Mouse (Mus musculus) lung, embryonic 16.5 days (tissue): ENCODE data around the gene Usp31. TPM values are rescaled to one million over a fixed set of nuclear protein-coding genes. Genes with fewer than 3 reads are reported as not detected.

Experiments used
- ATAC-seq: fragments of 200-750 bp; cut with Nextera tagmentation; 2 replicates; pipeline ENCODE4 v1.8.0; 2017; ENCODE audit warnings: low read depth, mild to moderate bottlenecking, moderate library complexity
- H3K27ac ChIP-seq: fragments of 300-500 bp; sonication (generic); 2 replicates; pipeline ENCODE4 v1.5.1; 2014; ENCODE audit warnings: mild to moderate bottlenecking, control low read depth, low read length
- H3K27me3 ChIP-seq: fragments of 300-500 bp; sonication (generic); 2 replicates; pipeline ENCODE4 v1.6.1; 2014; ENCODE audit warnings: low read depth, low read length, mixed read lengths; ENCODE audit not compliant: control insufficient read depth, insufficient read depth
- H3K36me3 ChIP-seq: fragments of 300-500 bp; sonication (generic); 2 replicates; pipeline ENCODE4 v1.6.1; 2014; ENCODE audit warnings: low read length; ENCODE audit not compliant: control insufficient read depth, insufficient read depth
- H3K4me1 ChIP-seq: fragments of 300-500 bp; sonication (generic); replicated peaks from 2 replicates; pipeline ENCODE4 v1.6.1; 2014; ENCODE audit warnings: low read length, mixed read lengths; ENCODE audit not compliant: control insufficient read depth, insufficient read depth
- H3K4me2 ChIP-seq: fragments of 300-500 bp; sonication (generic); 2 replicates; pipeline ENCODE4 v1.6.1; 2014; ENCODE audit warnings: low read depth, low read length, control low read depth
- H3K4me3 ChIP-seq: fragments of 300-500 bp; sonication (generic); 2 replicates; pipeline ENCODE4 v1.5.1; 2014; ENCODE audit warnings: mild to moderate bottlenecking, low read length, control low read depth
- H3K9ac ChIP-seq: fragments of 300-500 bp; sonication (generic); 2 replicates; pipeline ENCODE4 v1.6.1; 2014; ENCODE audit warnings: low read length, control low read depth
- H3K9me3 ChIP-seq: fragments of 300-500 bp; sonication (generic); 2 replicates; pipeline ENCODE4 v1.6.1; 2016; ENCODE audit warnings: low read length; ENCODE audit not compliant: control insufficient read depth
- WGBS: fragments of 180-500 bp; shearing (Covaris S2); extraction: QIAGEN DNeasy Blood & Tissue Kit; methylation state at CpG from one replicate; pipeline ENCODE4 v1.1.7; 2014; 5-methylcytosine and 5-hydroxymethylcytosine counted together
- polyA plus RNA-seq: library from polyadenylated mRNA; unstranded; fragments of >200 nt; fragmentation: Nextera tagmentation; extraction: Ambion mirVana; gene quantifications from 2 replicates; pipeline ENCODE4 v1.2.1, GENCODE M21; 2015

Usp31 gene
- polyA plus RNA-seq, 1 experiment from 2014 or later: 1.7 TPM

GRCm38 (mm10) chr7:121685140-121685984, 21.7 kb downstream of the Usp31 start:
- ATAC-seq: peak; percentile 92
- Histone ChIP-seq H3K4me2 (no peak overlapping the region), H3K9ac (no peak overlapping the region), H3K36me3 (no peaks in the 10 kb centered on the region), H3K27me3 (no peaks in the 10 kb centered on the region), H3K4me1 (0 out of 2 replicates have a peak, but pooled peaks cover 3% of the 10 kb centered on the region), H3K9me3 (no peaks in the 10 kb centered on the region), H3K4me3 (no peak overlapping the region), H3K27ac (no peak overlapping the region)
- 55% methylated on average over 5 of the region's 5 CpGs for WGBS

- ATAC-seq: no peak
- H3K9ac ChIP-seq: no peak overlapping the region
These were observed 25.9 kb downstream of the Usp31 start for GRCm38 (mm10) chr7:121681191-121681590.

GRCm38 (mm10) chr7:121677105-121677753, 29.8 kb downstream of the Usp31 start:
- Histone ChIP-seq H3K4me1 (no peaks in the 10 kb centered on the region), H3K9me3 (no peaks in the 10 kb centered on the region), H3K4me3 (no peak overlapping the region), H3K27me3 (no peaks in the 10 kb centered on the region), H3K9ac (no peak overlapping the region), H3K36me3 (no peaks in the 10 kb centered on the region; the same call in 1 of the 2 replicates), H3K4me2 (no peak overlapping the region), H3K27ac (no peak overlapping the region)
- whole genome bisulfite sequencing: 54% methylated on average over 4 of the region's 4 CpGs
- no peak for ATAC-seq

More at GRCm38 (mm10) chr7:121681191-121681590, 25.9 kb downstream of the Usp31 start:
- no peaks in the 10 kb centered on the region; the same call in 1 of the 2 replicates for H3K36me3 ChIP-seq
- H3K27me3 ChIP-seq: no peaks in the 10 kb centered on the region
- H3K4me1 ChIP-seq: no peaks in the 10 kb centered on the region
- H3K9me3 ChIP-seq: no peaks in the 10 kb centered on the region
- no peak overlapping the region for H3K4me3 ChIP-seq
- H3K27ac ChIP-seq: no peak overlapping the region
- no peak overlapping the region for H3K4me2 ChIP-seq

GRCm38 (mm10) chr7:121660705-121661104, 46.3 kb downstream of the Usp31 start:
- Histone ChIP-seq H3K4me3 (no peak overlapping the region), H3K27me3 (no peaks in the 10 kb centered on the region), H3K9me3 (no peaks in the 10 kb centered on the region), H3K4me1 (no peaks in the 10 kb centered on the region), H3K27ac (no peak overlapping the region), H3K4me2 (no peak overlapping the region), H3K9ac (no peak overlapping the region), H3K36me3 (peaks cover 11% of the 10 kb centered on the region)
- 38% methylated on average over 1 of the region's 1 CpGs for WGBS
- ATAC-seq: no peak

GRCm38 (mm10) chr7:121658866-121659265, 48.2 kb downstream of the Usp31 start:
- peaks cover 11% of the 10 kb centered on the region for H3K36me3 ChIP-seq

GRCm38 (mm10) chr7:121654675-121655074, 52.4 kb downstream of the Usp31 start:
- 97% methylated on average over 2 of the region's 2 CpGs for WGBS

More at GRCm38 (mm10) chr7:121658866-121659265, 48.2 kb downstream of the Usp31 start:
- Histone ChIP-seq H3K27ac (no peak overlapping the region), H3K4me2 (no peak overlapping the region), H3K9ac (no peak overlapping the region), H3K9me3 (no peaks in the 10 kb centered on the region), H3K4me3 (no peak overlapping the region), H3K27me3 (no peaks in the 10 kb centered on the region), H3K4me1 (no peaks in the 10 kb centered on the region)
- no peak for ATAC-seq
- 86% methylated on average over 7 of the region's 7 CpGs for WGBS

GRCm38 (mm10) chr7:121652629-121653028, 54.4 kb downstream of the Usp31 start:
- no peak for ATAC-seq
- H3K9ac ChIP-seq: no peak overlapping the region
- H3K4me2 ChIP-seq: no peak overlapping the region
- H3K27me3 ChIP-seq: no peaks in the 10 kb centered on the region
- H3K36me3 ChIP-seq: peaks cover 23% of the 10 kb centered on the region
- WGBS: 53% methylated on average over 2 of the region's 2 CpGs
- H3K4me3 ChIP-seq: no peak overlapping the region
- H3K27ac ChIP-seq: no peak overlapping the region
- no peaks in the 10 kb centered on the region for H3K9me3 ChIP-seq
- H3K4me1 ChIP-seq: no peaks in the 10 kb centered on the region

More at GRCm38 (mm10) chr7:121654675-121655074, 52.4 kb downstream of the Usp31 start:
- no peak for ATAC-seq
- Histone ChIP-seq H3K27me3 (no peaks in the 10 kb centered on the region), H3K4me2 (no peak overlapping the region), H3K27ac (no peak overlapping the region), H3K4me3 (no peak overlapping the region), H3K9ac (no peak overlapping the region), H3K36me3 (peaks cover 20% of the 10 kb centered on the region), H3K9me3 (no peaks in the 10 kb centered on the region), H3K4me1 (no peaks in the 10 kb centered on the region)

- Histone ChIP-seq H3K9me3 (no peaks in the 10 kb centered on the region), H3K4me2 (no peak overlapping the region), H3K4me1 (no peaks in the 10 kb centered on the region), H3K36me3 (peaks cover 26% of the 10 kb centered on the region), H3K27ac (no peak overlapping the region), H3K9ac (no peak overlapping the region), H3K4me3 (no peak overlapping the region), H3K27me3 (no peaks in the 10 kb centered on the region)
- ATAC-seq: no peak
- WGBS: 83% methylated on average over 3 of the region's 3 CpGs
These were observed 56.3 kb downstream of the Usp31 start for GRCm38 (mm10) chr7:121650724-121651123.

GRCm38 (mm10) chr7:121640998-121641762, 65.9 kb downstream of the Usp31 start:
- ATAC-seq: peak; percentile 36; the same call in 1 of the 2 replicates

More at GRCm38 (mm10) chr7:121640998-121641762, 65.9 kb downstream of the Usp31 start:
- 53% methylated on average over 12 of the region's 12 CpGs for WGBS
- no peak overlapping the region for H3K4me3 ChIP-seq
- no peaks in the 10 kb centered on the region for H3K4me1 ChIP-seq
- H3K27me3 ChIP-seq: no peaks in the 10 kb centered on the region
- no peak overlapping the region for H3K27ac ChIP-seq
- H3K9me3 ChIP-seq: no peaks in the 10 kb centered on the region
- H3K4me2 ChIP-seq: no peak overlapping the region
- H3K9ac ChIP-seq: no peak overlapping the region
- H3K36me3 ChIP-seq: no peaks in the 10 kb centered on the region
